In genomic region chr7:81973939-81974338, GRCm38 (mm10) we compare ENCODE assay signal across 17 mouse cellular contexts. TPM values are rescaled to one million over a fixed set of nuclear protein-coding genes. Genes with fewer than 3 reads are reported as not detected.
"Had no signal": no experiment of that assay in that cellular context is flagged by ENCODE, and none has a peak within 500 bp of the region (broad histone marks: within the 10 kb centered on the region; RNA-seq: fewer than 3 reads in every experiment).

No protein-coding gene starts in this region.

- H3K36me3 ChIP-seq: neural tube, embryonic 13.5 days; neural tube, embryonic 15.5 days; stomach, embryonic 15.5 days had no signal

- H3K4me1 ChIP-seq: neural tube, embryonic 13.5 days; neural tube, embryonic 15.5 days; stomach, embryonic 15.5 days had no signal

- DNase-seq: retina, postnatal 1 day; right cerebral cortex, adult 18-20 months; right cerebral cortex, postnatal 14 days; right cerebral cortex, postnatal 25 days; right cerebral cortex, postnatal 4 days; spleen, adult 18-20 months; thymus, adult 18-20 months; thymus, adult 2 months; thymus, postnatal 14 days; thymus, postnatal 25 days; thymus, postnatal 36 days; thymus, postnatal 4 days had no signal

- H3K27me3 ChIP-seq: neural tube, embryonic 13.5 days; stomach, embryonic 15.5 days had no signal

- H3K27ac ChIP-seq: neural tube, embryonic 13.5 days; neural tube, embryonic 15.5 days; stomach, embryonic 15.5 days; stomach, postnatal 0 days had no signal

- H3K4me2 ChIP-seq: neural tube, embryonic 13.5 days; neural tube, embryonic 15.5 days; stomach, embryonic 15.5 days had no signal

- H3K9me3 ChIP-seq: neural tube, embryonic 13.5 days; neural tube, embryonic 15.5 days; stomach, embryonic 15.5 days had no signal

- H3K4me3 ChIP-seq: neural tube, embryonic 13.5 days; neural tube, embryonic 15.5 days; stomach, embryonic 15.5 days had no signal

- H3K9ac ChIP-seq: neural tube, embryonic 13.5 days; neural tube, embryonic 15.5 days; stomach, embryonic 15.5 days had no signal

RNA-seq across cellular contexts. Expression of gene Bnc1, which starts 18.2 kb away (rescaled TPM):
- total RNA-seq: neutrophil, adult 5-6 weeks had no signal
